Mouse (Mus musculus) ES-Bruce4 (cell line): ENCODE measurements at regions not wholly inside any gene's neighbourhood (a gene's known extent, or its start where the extent isn't known, plus 50 kb on each side); places are given as distances from the start of the nearest gene placed in this dataset.

Source experiments
- CTCF ChIP-seq: IDR thresholded peaks from one replicate; pipeline ENCODE4 v1.8.1; 2011; ENCODE audit warnings: low read depth, low read length
- EP300 ChIP-seq: IDR thresholded peaks from 2 replicates; pipeline ENCODE4 v1.6.1; 2011; ENCODE audit warnings: low read depth, low read length; ENCODE audit not compliant: insufficient read depth
- POLR2A ChIP-seq: IDR thresholded peaks from one replicate; pipeline ENCODE4 v1.8.1; 2011; ENCODE audit warnings: low read length; ENCODE audit not compliant: insufficient read depth

DNA sequence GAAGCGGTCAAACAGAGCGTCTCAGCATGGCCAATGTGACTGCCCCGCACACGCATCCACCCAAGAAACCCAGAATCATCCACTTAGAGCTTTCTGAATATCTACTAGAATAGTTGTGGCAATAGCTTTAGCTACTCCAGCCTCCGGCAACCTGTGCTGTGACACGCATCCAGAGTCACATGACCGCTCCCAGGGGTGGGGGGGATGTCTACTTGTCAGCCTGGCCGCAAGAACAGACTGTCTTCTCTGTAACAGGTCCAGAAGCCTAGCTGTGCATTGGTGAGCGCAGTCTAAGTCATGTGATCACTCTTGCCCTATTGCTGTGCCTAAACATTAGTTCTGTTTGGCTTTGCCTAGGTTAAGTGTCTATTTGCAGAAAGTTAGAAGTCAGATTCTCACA is 137.5 kb downstream of the Zfp706 start:
- no peak for TF ChIP-seq CTCF
- no peak for TF ChIP-seq EP300
- TF ChIP-seq POLR2A, result no peak
